Mouse (Mus musculus): ENCODE results near the gene Brca1.
"Not testable (repeated sequence)": the region's sequence is repeated elsewhere in the genome, so short reads cannot be mapped to it uniquely, and the experiment has no call there.

Gene Brca1

DNA sequence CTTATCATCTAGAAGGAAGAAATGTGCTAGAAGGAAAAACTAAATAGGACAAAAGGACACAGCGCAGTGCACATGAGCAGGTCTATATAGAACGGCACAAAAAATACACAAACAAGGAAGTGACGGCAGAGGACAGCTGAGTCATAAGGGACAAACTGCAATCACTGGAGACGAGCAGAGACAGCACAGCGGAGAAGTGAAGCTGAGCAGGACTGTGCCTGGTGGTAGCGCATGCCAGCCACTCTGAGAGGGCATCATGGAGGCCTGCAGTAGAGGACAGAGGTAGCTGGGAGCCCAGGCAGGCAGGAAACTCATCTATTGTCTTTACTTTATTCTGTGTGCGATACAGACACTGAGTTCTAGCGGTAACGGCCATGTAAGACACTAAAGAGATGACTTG is 8.2 kb downstream of the Brca1 start:
- no peak for DNase-seq (ENCODE audit: extremely low spot score, low spot score)

DNA sequence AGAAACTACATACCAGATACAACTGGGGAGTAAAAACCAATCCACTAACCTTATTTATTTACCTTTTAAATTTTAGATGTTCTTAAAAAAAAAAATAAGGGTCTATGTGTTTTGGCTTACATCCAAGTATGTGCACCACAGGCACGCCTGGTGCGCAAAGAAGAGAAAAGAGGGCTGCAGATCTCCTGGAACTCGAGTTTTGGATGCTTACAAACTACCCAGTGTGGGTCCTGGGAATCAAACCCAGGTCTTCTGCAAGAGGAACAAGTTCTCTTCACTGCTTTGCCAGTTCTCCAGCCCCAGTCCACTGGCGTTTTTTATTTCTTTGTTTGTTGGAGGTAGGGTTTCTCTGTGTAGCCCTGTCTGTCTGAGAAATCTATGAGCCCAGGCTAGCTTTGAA is 25.1 kb downstream of the Brca1 start:
- DNase-seq (ENCODE audit: extremely low spot score, low spot score) = no peak

DNA sequence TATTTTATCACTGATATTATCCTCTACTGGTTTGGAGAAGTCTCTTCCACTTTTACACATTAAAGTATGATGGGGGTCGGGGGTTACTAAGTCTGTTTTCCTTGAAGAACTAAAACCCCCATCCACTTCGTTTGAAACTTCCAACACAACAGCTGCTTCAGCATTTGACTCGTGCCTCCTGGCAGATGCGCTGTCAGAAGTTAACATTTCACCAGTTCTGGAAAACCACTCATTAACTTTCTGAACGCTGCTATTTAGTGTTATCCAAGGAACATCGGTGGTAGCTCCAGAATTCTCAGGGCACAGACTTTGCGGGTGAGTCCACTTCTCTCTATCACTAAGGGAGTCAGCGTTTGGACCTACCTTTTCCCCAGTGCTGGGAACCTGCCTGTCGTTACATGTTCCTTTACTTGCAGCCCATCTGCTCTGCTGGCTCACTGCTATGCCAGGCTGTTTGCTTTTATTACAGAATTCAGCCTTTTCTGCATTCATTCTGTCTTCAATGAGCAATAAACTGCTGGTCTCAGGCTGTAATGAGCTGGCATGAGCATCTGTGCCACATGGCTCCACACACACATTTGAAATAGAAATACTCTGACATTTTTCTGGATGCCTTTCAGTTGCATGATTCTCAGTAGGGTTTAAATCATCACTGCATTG is 25.7 kb downstream of the Brca1 start:
- DNase-seq (ENCODE audit: extremely low spot score, low spot score) = no peak

DNA sequence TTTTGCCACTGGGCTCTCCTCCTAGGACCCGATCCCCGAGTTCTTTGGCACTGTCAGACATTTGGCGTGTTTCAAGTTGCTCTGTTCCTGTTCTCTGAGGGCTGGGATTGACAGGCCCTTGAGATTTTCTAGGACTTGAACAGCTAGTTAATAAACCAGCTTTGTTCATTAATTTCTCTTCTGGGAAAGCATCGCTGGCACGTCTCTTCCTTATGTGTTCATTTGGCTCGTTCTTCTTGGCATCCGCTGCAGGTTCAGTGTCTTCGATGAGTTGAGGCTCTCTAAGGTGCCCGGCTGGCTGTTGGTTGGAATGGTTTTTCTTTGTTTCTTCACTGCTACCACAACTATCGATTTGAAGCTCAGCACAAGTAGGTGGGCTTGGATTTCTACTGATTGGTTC is 26.7 kb downstream of the Brca1 start:
- DNase-seq (ENCODE audit: extremely low spot score, low spot score) = no peak

DNA sequence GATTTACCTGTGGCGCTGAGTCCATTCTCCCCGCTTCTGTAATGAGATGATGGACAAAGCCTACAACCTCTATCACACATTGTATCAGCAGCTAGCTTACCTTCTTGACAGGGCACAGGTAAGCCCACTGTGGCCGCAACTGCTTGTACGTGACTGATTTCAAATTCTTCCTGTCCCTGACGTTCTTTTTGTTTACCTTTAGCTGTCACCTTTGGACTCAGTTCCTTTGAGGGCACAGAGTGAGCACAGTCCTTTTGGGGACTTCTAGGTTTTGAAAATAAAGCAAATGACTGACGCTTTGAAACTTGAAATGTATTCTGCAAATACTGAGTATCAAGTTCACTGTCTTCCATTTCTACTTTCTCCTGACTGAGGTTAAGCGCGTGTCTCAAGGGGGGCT is 27.3 kb downstream of the Brca1 start:
- DNase-seq (ENCODE audit: extremely low spot score, low spot score) = no peak

DNA sequence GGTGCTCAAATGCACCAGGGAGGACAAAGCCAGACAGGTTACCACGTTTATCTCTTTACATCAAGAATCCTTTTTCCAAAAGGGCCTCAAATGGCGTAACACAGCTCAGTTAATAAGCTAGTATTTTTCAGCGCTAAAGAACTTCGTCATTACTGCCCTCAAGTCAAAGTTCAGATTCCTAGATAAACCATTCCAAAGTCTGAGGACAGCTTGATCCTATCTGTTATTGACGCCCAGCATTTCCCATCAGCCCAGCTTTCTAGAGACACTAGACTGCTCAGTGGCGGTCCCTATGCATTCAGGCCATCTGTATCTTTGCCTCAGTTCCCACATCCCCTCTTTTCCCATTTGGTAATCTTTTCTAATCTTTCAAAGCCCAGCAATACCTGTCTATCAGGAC is 32.4 kb downstream of the Brca1 start:
- DNase-seq (ENCODE audit: extremely low spot score, low spot score) = no peak

DNA sequence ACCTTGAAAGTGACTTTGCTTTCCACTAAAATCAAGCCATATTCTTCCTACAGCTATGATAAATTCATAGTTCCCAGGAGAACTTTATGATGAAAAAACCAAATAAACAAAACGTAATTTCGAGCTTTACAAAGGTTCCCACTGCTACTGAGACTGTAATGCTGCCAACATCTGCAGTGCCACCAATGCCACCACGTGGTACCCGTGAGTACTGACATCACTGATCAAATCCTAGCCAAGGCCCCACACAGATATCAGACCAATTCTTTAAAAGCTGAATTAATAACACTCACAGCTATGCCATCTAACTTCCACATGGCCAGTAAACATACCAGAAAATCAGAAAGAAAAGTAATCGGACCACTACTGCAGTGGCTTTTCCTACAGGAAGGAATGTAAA is 32.8 kb downstream of the Brca1 start:
- no peak for DNase-seq (ENCODE audit: extremely low spot score, low spot score)

DNA sequence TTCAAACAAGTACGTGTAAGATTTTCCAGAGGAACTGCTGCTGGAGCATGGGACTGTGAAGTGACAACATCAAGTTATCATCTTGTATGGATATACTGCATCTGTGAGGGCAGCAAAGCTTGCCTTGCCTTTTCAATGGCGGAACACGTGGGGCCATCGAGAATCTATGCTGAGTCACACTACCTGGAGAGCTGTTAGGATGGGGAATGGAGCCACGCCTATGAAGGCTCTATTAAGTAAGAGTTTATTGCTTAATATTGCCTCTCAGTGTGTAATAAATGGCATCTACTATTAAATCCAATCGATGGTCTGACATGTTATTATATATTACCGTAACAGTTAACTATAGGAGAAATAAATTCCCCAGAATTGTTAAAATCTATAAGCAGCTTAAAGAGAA is 44.7 kb downstream of the Brca1 start:
- no peak for DNase-seq (ENCODE audit: extremely low spot score, low spot score)

DNA sequence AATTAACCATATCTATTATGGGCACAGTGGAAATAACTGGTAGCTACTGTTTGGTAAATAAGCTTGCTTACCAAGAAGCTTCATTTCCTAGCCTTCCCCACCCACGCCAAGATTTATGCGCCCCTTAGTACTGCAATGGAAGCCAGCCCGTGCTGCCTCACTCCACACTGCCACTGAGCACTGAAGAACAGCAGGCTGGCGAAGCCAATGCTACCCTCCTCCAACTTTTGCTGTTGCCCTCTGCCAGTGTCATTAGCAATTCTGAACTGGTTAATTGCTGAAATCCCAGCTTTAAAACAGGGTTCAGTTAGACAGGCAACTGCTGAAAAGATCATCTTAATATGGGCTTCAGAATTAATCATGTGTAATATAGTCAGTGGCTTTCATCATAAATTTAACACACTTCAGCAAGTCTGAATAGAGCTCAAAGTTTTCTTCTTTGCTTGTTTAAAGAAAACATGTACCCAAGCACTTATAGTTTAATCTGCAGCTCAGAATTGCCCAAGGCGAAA is 45.4 kb downstream of the Brca1 start:
- no peak for DNase-seq (ENCODE audit: extremely low spot score, low spot score)

DNA sequence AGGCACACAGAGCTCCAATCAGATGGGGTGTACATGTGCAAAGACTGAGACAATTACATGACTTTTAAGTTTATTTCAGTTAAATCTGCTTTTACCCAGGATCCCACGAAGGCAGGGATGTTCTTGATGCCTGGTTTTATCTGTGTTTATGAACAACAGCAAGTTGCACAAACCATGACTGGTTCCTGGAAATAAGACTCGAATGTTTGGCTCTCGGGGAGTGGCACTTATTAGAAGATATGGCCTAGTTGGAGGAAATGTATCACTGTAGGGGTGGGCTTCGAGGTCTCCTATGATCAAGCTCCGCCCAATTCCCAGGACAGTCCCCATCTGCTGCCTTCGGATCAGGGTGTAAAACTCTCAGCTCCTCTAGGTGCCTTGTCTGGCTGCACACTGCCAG is 65.6 kb downstream of the Brca1 start:
- no peak for DNase-seq (ENCODE audit: extremely low spot score, low spot score)

DNA sequence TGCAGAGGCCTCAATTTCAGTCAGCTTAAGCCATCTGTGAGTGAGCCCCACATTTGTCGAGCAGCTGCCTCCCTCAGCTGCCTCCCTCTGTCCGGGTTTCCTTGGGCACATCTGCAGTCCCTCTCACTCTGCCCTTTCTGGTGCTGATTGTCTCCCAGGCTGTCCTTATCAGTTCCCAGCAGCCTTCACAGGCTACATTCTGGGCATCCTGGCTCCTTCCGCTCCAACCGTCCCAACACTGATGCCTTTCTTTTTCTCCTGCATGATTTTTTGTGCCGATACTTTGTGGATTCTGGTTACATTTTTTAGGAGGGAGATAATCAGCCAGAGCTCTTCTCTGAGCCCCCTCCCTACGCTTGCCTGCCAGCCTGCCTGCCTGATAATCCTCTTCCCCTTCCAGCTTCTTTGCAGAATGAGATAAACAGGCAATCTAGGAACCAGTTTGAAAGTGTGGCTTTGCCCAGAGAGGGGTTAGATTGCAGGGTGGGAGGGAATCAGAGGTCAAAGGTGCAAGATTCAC is 66.2 kb downstream of the Brca1 start:
- DNase-seq (ENCODE audit: extremely low spot score, low spot score) = no peak

DNA sequence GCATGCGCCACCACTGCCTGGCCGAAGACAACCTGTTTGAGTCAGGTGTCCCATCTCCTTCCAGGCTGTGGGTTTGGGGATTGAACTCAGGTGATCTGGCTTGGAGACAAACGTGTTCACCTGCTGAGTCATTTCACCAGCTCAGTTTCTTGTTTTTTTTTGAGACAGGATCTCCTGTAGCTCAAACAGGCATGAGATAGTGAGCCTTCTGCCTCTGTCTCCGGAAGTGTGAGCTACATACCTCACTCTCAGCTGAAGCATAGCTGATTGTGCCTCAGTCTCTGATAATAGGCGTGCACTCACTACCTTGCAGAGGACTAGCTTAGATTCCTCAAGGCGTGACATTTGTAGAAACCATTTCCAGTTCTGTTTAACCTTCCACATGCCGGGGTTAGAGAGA is 66.9 kb downstream of the Brca1 start:
- DNase-seq (ENCODE audit: extremely low spot score, low spot score) = no peak

DNA sequence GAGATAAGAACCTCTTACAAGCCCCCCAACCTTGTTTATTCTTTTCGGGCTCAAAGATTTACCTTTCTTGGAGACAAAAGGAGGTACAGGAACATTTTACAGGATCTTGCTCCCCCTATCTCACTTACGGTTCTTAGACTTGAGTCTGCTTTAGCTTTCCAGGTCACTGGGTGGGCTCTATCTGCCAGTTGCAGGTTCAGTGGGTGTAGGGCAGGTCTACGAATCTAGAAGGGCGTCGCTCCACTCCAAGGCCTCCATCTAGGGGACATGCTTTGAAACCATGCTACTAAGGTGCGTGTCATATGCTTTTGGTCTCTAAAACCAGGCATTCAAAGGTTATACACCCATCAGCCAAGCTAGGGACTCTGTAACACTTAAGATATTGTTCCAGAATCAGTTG is 67.5 kb downstream of the Brca1 start:
- no peak for DNase-seq (ENCODE audit: extremely low spot score, low spot score)

DNA sequence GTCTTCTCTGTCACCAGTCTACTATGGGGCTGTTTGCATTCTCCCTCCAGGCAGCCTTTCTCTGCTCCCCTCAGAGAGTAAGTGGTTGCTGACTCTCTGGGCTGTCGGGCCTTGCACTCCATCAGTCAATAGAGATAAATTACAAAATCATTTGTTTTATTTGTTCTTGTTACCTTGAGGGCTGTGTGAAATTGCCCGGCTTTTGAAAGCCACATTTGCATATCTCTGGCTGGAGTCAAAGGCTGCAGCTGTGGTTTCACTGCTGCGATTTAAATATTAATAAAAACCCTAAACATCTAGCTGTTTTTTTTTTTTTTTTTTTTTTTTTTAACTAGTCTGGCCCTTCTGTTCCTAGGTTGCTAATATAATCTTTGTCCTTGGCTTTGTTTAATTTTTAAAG is 68.0 kb downstream of the Brca1 start:
- no peak for DNase-seq (ENCODE audit: extremely low spot score, low spot score)

DNA sequence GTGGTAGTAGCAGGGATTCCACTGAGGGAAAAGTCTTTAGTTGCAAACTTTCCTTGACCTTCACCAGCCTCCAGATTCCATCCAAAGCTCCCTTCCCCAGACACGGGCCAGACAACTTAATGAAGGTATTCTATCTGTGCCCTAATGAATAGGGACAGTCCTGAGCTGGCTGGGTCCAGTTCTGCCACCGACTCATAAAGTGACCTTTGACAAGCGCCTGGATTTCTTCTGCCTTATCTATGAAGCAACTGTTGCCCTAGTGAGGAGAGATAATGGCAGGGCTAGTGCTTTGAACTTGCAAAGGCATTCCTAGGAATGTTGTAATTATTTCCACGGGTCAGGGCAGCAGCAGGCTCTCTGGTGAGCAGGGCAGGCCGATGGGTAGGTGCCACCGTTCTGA is 70.8 kb downstream of the Brca1 start:
- DNase-seq (ENCODE audit: extremely low spot score, low spot score) = no peak

DNA sequence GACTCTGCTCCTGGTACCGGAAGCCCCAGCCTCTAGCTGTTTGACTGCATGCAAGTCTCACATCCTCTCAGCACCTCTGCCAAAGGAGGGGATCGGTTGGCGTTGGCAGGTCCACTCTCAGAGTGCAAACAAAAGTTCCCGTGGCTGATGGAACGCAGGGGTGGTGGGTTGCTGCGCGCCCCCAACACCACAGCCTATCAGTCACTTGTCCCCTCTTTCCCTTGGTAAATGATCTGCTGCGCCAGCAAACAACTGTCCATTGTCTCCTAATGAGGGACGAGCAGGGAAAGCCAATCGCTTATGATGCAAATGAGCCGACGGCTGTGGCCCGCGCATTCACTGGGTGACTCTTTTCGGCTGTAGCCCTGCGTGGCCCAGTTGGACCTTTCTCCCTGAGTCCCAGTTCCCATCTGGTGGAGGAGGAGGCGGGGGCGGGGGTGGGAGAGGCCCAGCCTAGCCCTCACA is 72.6 kb downstream of the Brca1 start:
- DNase-seq (ENCODE audit: extremely low spot score, low spot score) = peak; percentile 70

DNA sequence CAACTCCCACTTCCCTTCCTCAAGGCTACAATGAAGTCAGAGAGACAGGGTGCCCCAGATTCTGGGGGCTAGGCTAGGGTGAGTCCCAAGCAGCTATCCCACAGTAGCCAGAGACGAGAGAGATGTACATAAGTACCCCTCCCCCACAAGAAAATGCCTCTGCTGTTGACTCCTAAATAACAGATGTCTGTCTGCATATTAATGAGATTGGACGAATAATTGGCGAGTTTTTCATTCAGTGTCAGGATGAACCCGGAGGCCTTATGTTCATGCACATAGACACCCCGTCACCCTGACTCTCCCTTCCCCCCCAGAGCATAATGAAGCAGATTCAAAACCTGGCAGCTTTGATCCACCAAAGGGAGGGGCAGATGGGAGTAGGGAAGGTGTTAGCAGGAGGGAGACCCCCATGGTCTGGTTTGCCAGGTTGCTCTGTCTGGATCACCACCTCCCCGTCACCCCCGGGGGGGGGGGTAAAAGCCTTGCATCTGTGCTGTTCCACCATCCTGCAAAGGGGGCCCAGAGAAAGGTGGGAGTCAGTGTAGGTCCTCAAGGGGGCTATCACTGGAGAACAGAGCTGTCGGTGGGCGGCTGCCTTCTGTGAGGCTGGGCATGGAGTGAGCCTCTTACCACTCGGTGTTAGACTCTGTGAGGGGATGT is 74.1 kb downstream of the Brca1 start:
- peak; percentile 30 for DNase-seq (ENCODE audit: extremely low spot score, low spot score)

DNA sequence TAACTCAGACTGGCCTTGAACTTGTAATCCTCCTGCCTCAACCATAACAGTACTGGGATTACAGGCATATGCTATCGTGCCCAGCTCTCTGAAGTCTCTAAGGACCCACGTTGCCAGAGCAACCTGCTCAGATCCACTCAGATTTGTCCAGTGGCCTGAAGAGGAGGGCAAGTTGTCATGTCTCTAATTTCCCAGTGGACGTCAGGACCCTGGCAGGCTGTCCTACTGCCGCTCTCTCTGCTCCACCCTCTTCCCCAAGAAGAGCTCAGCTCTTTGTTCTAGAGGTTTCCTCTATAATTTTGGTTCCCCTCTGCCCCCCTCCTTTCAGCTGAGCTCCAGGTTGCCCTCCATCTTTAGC is 74.6 kb downstream of the Brca1 start:
- no peak for DNase-seq (ENCODE audit: extremely low spot score, low spot score)

DNA sequence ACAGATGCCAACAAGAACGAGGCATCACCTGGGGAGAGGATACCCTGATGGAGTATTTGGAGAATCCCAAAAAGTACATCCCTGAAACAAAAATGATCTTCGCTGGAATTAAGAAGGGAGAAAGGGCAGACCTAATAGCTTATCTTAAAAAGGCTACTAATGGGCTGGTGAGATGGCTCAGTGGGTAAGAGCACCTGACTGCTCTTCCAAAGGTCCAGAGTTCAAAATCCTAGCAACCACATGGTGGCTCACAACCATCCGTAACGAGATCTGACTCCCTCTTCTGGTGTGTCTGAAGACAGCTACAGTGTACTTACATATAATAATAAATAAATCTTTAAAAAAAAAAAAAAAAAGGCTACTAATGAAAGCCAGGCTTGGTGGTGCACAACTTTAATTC is 75.4 kb downstream of the Brca1 start:
- DNase-seq (ENCODE audit: extremely low spot score, low spot score) = not testable (repeated sequence)

DNA sequence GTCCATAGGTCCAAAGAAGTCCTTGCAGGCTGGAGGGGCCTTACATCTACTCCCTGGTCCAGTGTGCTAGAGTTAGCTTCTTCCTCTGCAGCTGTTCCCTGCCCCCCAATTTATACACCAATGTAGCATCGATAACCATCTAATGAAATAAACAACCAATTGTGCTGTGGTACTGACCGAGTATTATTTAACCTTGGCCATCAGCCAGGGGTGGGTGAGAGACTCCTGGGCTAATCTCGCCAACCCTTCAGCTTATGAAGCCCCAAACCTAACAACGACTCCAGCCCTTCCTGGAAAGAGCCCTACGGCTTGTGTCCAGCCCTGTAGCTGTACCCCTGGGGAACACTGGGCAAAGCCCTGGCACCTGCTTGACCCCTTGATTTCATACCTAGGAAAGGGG is 77.5 kb downstream of the Brca1 start:
- DNase-seq (ENCODE audit: extremely low spot score, low spot score) = no peak

DNA sequence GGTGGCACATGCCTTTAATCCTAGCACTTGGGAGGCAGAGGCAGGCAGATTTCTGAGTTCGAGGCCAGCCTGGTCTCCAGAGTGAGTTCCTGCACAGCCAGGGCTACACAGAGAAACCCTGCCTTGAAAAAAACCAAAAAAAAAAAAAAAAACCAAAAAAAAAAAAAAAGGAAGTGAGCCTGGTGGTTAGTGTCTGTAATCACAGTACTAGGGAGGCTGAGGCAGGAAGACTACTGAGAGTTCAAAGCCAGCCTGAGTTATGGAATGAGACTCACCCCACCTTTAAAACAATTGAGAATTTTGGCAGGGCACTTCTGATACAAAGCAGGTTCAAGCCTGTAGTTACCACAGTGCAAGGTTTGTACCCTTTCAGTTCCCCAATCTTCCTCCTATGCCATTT is 78.1 kb downstream of the Brca1 start:
- DNase-seq (ENCODE audit: extremely low spot score, low spot score) = not testable (repeated sequence)

DNA sequence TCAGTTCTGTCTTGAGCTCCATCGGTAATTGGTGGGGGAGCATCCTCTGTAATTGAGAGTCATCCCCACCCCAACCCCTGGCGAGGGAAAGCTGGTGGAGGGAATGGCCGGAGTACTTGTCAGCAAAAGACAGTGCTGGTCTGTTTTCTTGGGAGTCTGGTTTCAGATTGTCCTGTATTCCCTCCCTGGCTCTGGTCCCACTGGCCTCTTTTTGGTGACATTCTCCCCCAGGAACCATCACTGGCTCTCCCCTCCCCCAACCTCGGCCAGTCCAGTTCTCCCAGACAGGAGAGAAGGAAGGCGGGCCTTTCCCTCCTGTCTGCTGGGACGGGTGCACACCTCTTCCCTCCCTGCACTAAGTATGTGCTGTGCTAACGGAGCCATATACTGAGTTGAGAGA is 79.4 kb downstream of the Brca1 start:
- DNase-seq (ENCODE audit: extremely low spot score, low spot score) = no peak

DNA sequence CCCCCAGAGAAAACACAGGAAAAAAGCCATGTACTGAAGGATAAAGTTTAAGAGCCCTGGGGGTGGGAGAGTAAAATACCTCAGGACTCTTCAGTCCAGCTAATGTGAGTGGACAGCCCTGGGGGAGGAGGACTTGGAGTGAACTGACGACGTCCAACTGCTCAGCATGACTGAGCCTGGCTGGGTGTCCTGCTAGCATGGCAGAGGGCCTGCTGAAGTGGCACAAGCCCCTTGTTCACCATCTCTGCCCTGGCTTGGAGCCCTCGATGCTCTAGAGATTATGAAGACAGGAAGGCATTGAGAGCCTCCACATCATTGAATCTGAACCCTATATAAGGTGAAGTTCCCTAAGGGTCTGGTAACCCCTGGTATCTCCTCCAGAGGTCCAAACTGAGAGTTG is 79.8 kb downstream of the Brca1 start:
- DNase-seq (ENCODE audit: extremely low spot score, low spot score) = no peak

Data from neural tube, embryonic 10.5 days (tissue).